Mouse (Mus musculus) midbrain, embryonic 11.5 days (tissue): Measurements from ENCODE around the gene Tmem86a. TPM values are rescaled to one million over a fixed set of nuclear protein-coding genes. Genes with fewer than 3 reads are reported as not detected.

Experiments used
- ATAC-seq: fragments of 200-750 bp; cut with Nextera tagmentation; 2 replicates; pipeline ENCODE4 v1.8.0; 2017; ENCODE audit warnings: moderate TSS enrichment, moderate library complexity; ENCODE audit not compliant: low FRiP score
- DNase-seq: peaks from one replicate; pipeline ENCODE4 v3.0.0; 2015; ENCODE audit warnings: low spot score; ENCODE audit errors: missing footprints
- H3K27ac ChIP-seq: fragments of 300-500 bp; sonication (generic); 2 replicates; pipeline ENCODE4 v1.5.1; 2014; ENCODE audit warnings: low read depth, low read length
- H3K27me3 ChIP-seq: fragments of 300-500 bp; sonication (generic); 2 replicates; pipeline ENCODE4 v1.6.1; 2014; ENCODE audit warnings: mild to moderate bottlenecking, low read length, moderate library complexity, mixed read lengths; ENCODE audit not compliant: control insufficient read depth, insufficient read depth
- H3K36me3 ChIP-seq: fragments of 300-500 bp; sonication (generic); 2 replicates; pipeline ENCODE4 v1.6.1; 2014; ENCODE audit warnings: mild to moderate bottlenecking, low read length, moderate library complexity, mixed read lengths; ENCODE audit not compliant: control insufficient read depth, insufficient read depth
- H3K4me1 ChIP-seq: fragments of 300-500 bp; sonication (generic); 2 replicates; pipeline ENCODE4 v1.6.1; 2014; ENCODE audit warnings: low read length; ENCODE audit not compliant: control insufficient read depth, insufficient read depth
- H3K4me2 ChIP-seq: fragments of 300-500 bp; sonication (generic); 2 replicates; pipeline ENCODE4 v1.6.1; 2014; ENCODE audit warnings: mild to moderate bottlenecking, moderate library complexity
- H3K4me3 ChIP-seq: fragments of 300-500 bp; sonication (generic); 2 replicates; pipeline ENCODE4 v1.5.1; 2014; ENCODE audit warnings: low read depth, low read length
- H3K9ac ChIP-seq: fragments of 300-500 bp; sonication (generic); 2 replicates; pipeline ENCODE4 v1.6.1; 2014; ENCODE audit warnings: low read length
- H3K9me3 ChIP-seq: fragments of 300-500 bp; sonication (generic); 2 replicates; pipeline ENCODE4 v1.6.1; 2016; ENCODE audit warnings: low read length; ENCODE audit not compliant: control insufficient read depth
- WGBS: fragments of 180-500 bp; shearing (Covaris S2); extraction: QIAGEN DNeasy Blood & Tissue Kit; methylation state at CpG from one replicate; pipeline ENCODE4 v1.1.7; 2014; 5-methylcytosine and 5-hydroxymethylcytosine counted together
- polyA plus RNA-seq: library from polyadenylated mRNA; unstranded; fragments of >200 nt; fragmentation: Nextera tagmentation; extraction: Ambion mirVana; gene quantifications from 2 replicates; pipeline ENCODE4 v1.2.1, GENCODE M21; 2014

The Tmem86a gene
- polyA plus RNA-seq, result 9.7 and 10.0 TPM in 2 replicates

- Histone ChIP-seq H3K9me3 (no peaks in the 10 kb centered on the region), H3K4me2 (peak within 1 kb of the TSS; percentile 74), H3K27me3 (no peaks in the 10 kb centered on the region; the same call in 1 of the 2 replicates), H3K9ac (peak within 1 kb of the TSS; percentile 82), H3K4me1 (peaks cover 8% of the 10 kb centered on the region), H3K36me3 (no peaks in the 10 kb centered on the region), H3K4me3 (peak within 1 kb of the TSS; percentile 80), H3K27ac (peak within 1 kb of the TSS; percentile 75; the same call in 1 of the 2 replicates)
- ATAC-seq, result peak; percentile 100
- peak; percentile 100 for DNase-seq
- WGBS, result under 1% methylated on average over 33 of the region's 33 CpGs
Measured at GRCm38 (mm10) chr7:47050366-47050765, at the start of gene Tmem86a. Gene Tmem86a (plus strand): TSS chr7:47050601.

DNA sequence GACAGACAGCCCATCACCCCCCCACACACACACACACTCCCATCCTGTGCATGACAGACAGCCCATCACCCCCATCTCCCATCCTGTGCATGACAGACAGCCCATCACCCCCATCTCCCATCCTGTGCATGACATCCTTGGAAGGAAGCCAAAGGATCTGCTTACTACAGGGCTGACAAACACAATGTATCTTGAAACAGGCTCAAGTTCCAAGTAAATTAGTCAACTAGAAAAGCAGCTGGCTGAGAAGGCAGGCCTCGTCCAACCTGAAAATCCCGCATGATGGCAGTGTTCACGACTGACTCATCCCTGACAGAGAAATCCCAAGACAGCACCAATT is 49.8 kb upstream of the Tmem86a start:
- no peak overlapping the region for H3K4me3 ChIP-seq
- H3K9me3 ChIP-seq, result no peaks in the 10 kb centered on the region
- H3K27ac ChIP-seq, result no peak overlapping the region
- no peak for DNase-seq
- H3K36me3 ChIP-seq, result peaks cover 11% of the 10 kb centered on the region
- no peaks in the 10 kb centered on the region for H3K27me3 ChIP-seq
- no peak overlapping the region for H3K4me2 ChIP-seq
- no peak overlapping the region for H3K9ac ChIP-seq
- peaks cover 6% of the 10 kb centered on the region for H3K4me1 ChIP-seq
- 66% methylated on average over 3 of the region's 3 CpGs for WGBS
- ATAC-seq, result 0 out of 2 replicates have a peak, but pooled peaks have one; percentile 33

DNA sequence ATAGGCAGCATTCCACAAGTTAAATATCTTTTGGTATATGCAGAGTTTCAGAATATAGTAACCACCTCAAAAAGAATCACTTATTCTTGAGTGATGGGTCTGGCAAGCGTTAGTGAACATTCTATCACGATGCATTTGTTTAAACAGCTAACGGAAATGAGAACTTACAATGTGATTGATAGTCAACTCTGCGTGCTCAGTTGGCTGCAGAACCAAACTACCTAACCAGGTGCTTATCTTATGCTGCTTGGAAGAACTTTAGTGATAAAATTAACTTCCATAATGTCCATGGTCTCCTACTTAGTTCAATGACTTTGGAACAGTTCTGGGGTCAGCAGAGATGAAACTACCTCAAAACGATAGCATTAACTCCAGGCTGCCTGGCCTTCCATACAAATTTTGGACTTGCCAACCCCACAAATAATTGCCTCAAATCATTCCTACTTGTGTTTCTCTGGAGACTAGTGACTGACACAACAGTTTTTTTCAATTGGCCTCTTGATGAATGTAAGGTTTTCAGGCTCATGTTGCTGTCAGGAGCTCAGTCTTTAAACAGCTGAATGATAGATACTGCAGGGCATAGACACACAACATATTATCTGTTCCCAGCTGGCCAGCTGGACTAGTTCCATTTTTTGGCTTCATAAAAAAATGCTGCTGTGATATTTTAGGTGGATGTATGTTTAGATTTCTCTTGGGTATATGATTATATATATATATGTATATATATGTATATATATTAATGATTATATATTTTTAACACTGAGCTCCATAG is 49.1 kb upstream of the Tmem86a start:
- H3K9me3 ChIP-seq, result no peaks in the 10 kb centered on the region
- no peak overlapping the region for H3K4me3 ChIP-seq
- H3K9ac ChIP-seq, result no peak overlapping the region
- 91% methylated on average over 5 of the region's 5 CpGs for WGBS
- peaks cover 6% of the 10 kb centered on the region for H3K4me1 ChIP-seq
- H3K4me2 ChIP-seq, result no peak overlapping the region
- no peaks in the 10 kb centered on the region for H3K27me3 ChIP-seq
- peaks cover 11% of the 10 kb centered on the region for H3K36me3 ChIP-seq
- ATAC-seq, result no peak
- H3K27ac ChIP-seq, result no peak overlapping the region
- no peak for DNase-seq

GRCm38 (mm10) chr7:47001900-47002275 is 48.5 kb upstream of the Tmem86a start:
- H3K4me1 ChIP-seq, result peaks cover 9% of the 10 kb centered on the region
- DNase-seq (no peak), ATAC-seq (no peak)
- WGBS, result 50% methylated on average over 4 of the region's 4 CpGs
- H3K9me3 ChIP-seq, result no peaks in the 10 kb centered on the region
- H3K27me3 ChIP-seq, result no peaks in the 10 kb centered on the region
- no peak overlapping the region for H3K9ac ChIP-seq
- peaks cover 11% of the 10 kb centered on the region for H3K36me3 ChIP-seq
- H3K27ac ChIP-seq, result no peak overlapping the region
- H3K4me3 ChIP-seq, result no peak overlapping the region
- no peak overlapping the region for H3K4me2 ChIP-seq

DNA sequence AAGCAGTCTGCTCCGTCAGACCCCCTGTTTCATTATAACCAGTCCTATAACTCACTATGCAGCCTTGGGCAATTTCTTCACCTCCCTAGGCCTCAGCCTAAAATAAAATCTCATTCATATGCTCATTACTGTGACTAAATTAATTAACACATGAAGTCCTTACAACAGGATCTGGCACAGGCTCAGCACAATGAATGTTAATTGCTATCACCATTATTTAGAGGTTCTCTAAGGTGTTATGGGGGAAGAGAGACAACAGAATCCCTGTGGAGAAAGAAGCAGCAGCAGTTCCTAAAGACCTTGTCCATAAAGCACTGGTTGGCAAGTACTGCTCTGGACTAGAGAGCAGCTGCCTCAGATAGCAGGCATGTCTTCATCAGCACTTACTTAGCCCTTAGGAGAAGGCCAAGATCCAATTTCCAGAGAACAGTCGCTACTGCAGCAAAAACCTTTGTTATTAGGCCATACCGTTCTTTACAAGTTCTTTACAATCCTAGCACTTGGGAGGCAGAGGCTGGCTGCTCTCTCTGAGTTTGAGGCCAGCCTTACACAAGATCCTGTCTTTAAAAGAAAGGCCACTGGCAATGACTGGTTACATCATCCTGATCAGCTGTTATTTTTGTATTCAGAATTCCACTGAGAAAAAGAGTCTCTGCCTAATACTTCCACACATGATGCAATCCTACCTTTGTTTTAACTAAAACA is 46.8 kb upstream of the Tmem86a start:
- Histone ChIP-seq H3K4me1 (peaks cover 14% of the 10 kb centered on the region), H3K27ac (no peak overlapping the region), H3K4me2 (no peak overlapping the region), H3K9ac (no peak overlapping the region), H3K27me3 (no peaks in the 10 kb centered on the region), H3K4me3 (no peak overlapping the region), H3K9me3 (no peaks in the 10 kb centered on the region), H3K36me3 (0 out of 2 replicates have a peak, but pooled peaks cover 3% of the 10 kb centered on the region)
- DNase-seq, result no peak
- ATAC-seq, result no peak
- WGBS, result 24% methylated on average over 3 of the region's 3 CpGs

GRCm38 (mm10) chr7:47007109-47007780 is 43.2 kb upstream of the Tmem86a start:
- H3K4me3 ChIP-seq, result peak overlapping the region; percentile 58
- H3K4me2 ChIP-seq, result peak overlapping the region; percentile 86
- DNase-seq (no peak), ATAC-seq (no peak)
- H3K9ac ChIP-seq, result peak overlapping the region; percentile 64
- H3K27ac ChIP-seq, result no peak overlapping the region
- 25% methylated on average over 21 of the region's 21 CpGs for WGBS
- peaks cover 19% of the 10 kb centered on the region for H3K4me1 ChIP-seq
- H3K36me3 ChIP-seq, result no peaks in the 10 kb centered on the region
- H3K9me3 ChIP-seq, result no peaks in the 10 kb centered on the region
- no peaks in the 10 kb centered on the region for H3K27me3 ChIP-seq

DNA sequence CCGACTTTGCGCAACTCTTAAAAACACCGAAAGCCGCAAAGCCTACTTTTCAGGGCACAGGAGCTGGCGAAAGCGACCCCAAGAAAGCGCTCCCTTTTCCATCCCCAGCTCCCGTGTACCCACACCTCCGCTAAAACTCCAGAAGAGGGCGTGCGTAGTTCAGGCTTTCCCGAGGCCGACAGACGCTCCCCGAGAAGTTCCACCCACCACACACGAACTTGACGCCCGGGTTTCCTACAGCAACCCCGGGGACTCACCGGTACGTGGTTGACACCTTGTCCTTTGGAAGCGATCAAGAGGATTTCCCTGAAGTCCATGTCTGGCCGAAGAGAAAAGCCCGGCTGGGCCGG is 42.6 kb upstream of the Tmem86a start:
- peak overlapping the region; percentile 58 for H3K4me3 ChIP-seq
- peaks cover 19% of the 10 kb centered on the region for H3K4me1 ChIP-seq
- no peaks in the 10 kb centered on the region for H3K36me3 ChIP-seq
- peak; percentile 71 for ATAC-seq
- WGBS, result 0% methylated on average over 25 of the region's 25 CpGs
- H3K9me3 ChIP-seq, result no peaks in the 10 kb centered on the region
- no peaks in the 10 kb centered on the region for H3K27me3 ChIP-seq
- no peak for DNase-seq
- H3K4me2 ChIP-seq, result peak overlapping the region; percentile 86
- peak overlapping the region; percentile 37 for H3K27ac ChIP-seq
- H3K9ac ChIP-seq, result peak overlapping the region; percentile 64

GRCm38 (mm10) chr7:47008168-47008993 is 42.0 kb upstream of the Tmem86a start, which contains the start of gene Spty2d1:
Gene Spty2d1 (minus strand): TSS chr7:47008411.
- peak within 1 kb of the TSS; percentile 64 for H3K9ac ChIP-seq
- H3K27me3 ChIP-seq, result no peaks in the 10 kb centered on the region
- WGBS, result 2% methylated on average over 57 of the region's 57 CpGs
- H3K4me1 ChIP-seq, result peaks cover 14% of the 10 kb centered on the region
- DNase-seq, result peak; percentile 99
- H3K4me2 ChIP-seq, result peak within 1 kb of the TSS; percentile 86
- peak within 1 kb of the TSS; percentile 37 for H3K27ac ChIP-seq
- no peaks in the 10 kb centered on the region for H3K9me3 ChIP-seq
- ATAC-seq, result peak; percentile 94
- H3K4me3 ChIP-seq, result peak within 1 kb of the TSS; percentile 58
- H3K36me3 ChIP-seq, result no peaks in the 10 kb centered on the region
